Mouse (Mus musculus) forebrain, embryonic 16.5 days (tissue): ENCODE results near the gene Mageb5. TPM values are rescaled to one million over a fixed set of nuclear protein-coding genes. Genes with fewer than 3 reads are reported as not detected.
A peak's percentile ranks its signal among the peaks of the same experiment; 100 is the strongest.
"Not testable (repeated sequence)": the region's sequence is repeated elsewhere in the genome, so short reads cannot be mapped to it uniquely, and the experiment has no call there.

ENCODE experiments used
- ATAC-seq: fragments of 200-750 bp; cut with Nextera tagmentation; 2 replicates; pipeline ENCODE4 v1.8.0; 2017; ENCODE audit warnings: mild to moderate bottlenecking, moderate library complexity
- H3K27ac ChIP-seq: fragments of 300-500 bp; sonication (generic); 2 replicates; pipeline ENCODE4 v1.5.1; 2014; ENCODE audit warnings: low read length, control low read depth
- H3K27me3 ChIP-seq: fragments of 300-500 bp; sonication (generic); replicated peaks from 2 replicates; pipeline ENCODE4 v1.6.1; 2014; ENCODE audit warnings: low read length; ENCODE audit not compliant: control insufficient read depth, insufficient read depth
- H3K36me3 ChIP-seq: fragments of 300-500 bp; sonication (generic); 2 replicates; pipeline ENCODE4 v1.6.1; 2014; ENCODE audit not compliant: control insufficient read depth, insufficient read depth
- H3K4me1 ChIP-seq: fragments of 300-500 bp; sonication (generic); replicated peaks from 2 replicates; pipeline ENCODE4 v1.6.1; 2014; ENCODE audit warnings: low read length; ENCODE audit not compliant: control insufficient read depth, insufficient read depth
- H3K4me2 ChIP-seq: fragments of 300-500 bp; sonication (generic); 2 replicates; pipeline ENCODE4 v1.6.1; 2014; ENCODE audit warnings: mild to moderate bottlenecking, low read length, control low read depth
- H3K4me3 ChIP-seq: fragments of 300-500 bp; sonication (generic); replicated peaks from 2 replicates; pipeline ENCODE4 v1.5.1; 2014; ENCODE audit warnings: mild to moderate bottlenecking, low read length, control low read depth
- H3K9ac ChIP-seq: fragments of 300-500 bp; sonication (generic); replicated peaks from 2 replicates; pipeline ENCODE4 v1.6.1; 2014; ENCODE audit warnings: low read depth, low read length, control low read depth
- H3K9me3 ChIP-seq: fragments of 300-500 bp; sonication (generic); 2 replicates; pipeline ENCODE4 v1.6.1; 2016; ENCODE audit warnings: low read length; ENCODE audit not compliant: control insufficient read depth
- WGBS: fragments of 180-500 bp; shearing (Covaris S2); extraction: QIAGEN DNeasy Blood & Tissue Kit; methylation state at CpG from one replicate; pipeline ENCODE4 v1.1.7; 2014; 5-methylcytosine and 5-hydroxymethylcytosine counted together
- polyA plus RNA-seq: library from polyadenylated mRNA; unstranded; fragments of >200 nt; fragmentation: Nextera tagmentation; extraction: Ambion mirVana; gene quantifications from 2 replicates; pipeline ENCODE4 v1.2.1, GENCODE M21; 2015

Gene Mageb5
- polyA plus RNA-seq = not detected in 2 replicates

GRCm38 (mm10) chrX:91782918-91783317 is at the start of gene Mageb5:
TSS of gene Mageb5 (minus strand) at chrX:91783018.
- H3K9me3 ChIP-seq, H3K9ac ChIP-seq, H3K4me1 ChIP-seq, ATAC-seq, H3K27me3 ChIP-seq, H3K27ac ChIP-seq, H3K4me2 ChIP-seq, H3K36me3 ChIP-seq, H3K4me3 ChIP-seq: not testable (repeated sequence)
- 91% methylated on average over 1 of the region's 1 CpGs for WGBS

GRCm38 (mm10) chrX:91759591-91760226 is 23.1 kb downstream of the Mageb5 start:
- H3K4me3 ChIP-seq, H3K4me1 ChIP-seq, H3K9me3 ChIP-seq, H3K27ac ChIP-seq, H3K9ac ChIP-seq, H3K4me2 ChIP-seq, H3K36me3 ChIP-seq, H3K27me3 ChIP-seq: not testable (repeated sequence)
- WGBS = no CpG with 5 or more reads among the region's 1 CpGs
- ATAC-seq = peak; percentile 54

Other genes starting within 250 kb of the Mageb5 start
- gene 1700084M14Rik, start 207.1 kb downstream of the Mageb5 start, polyA plus RNA-seq = not detected in 2 replicates
- gene Gm14781, start 150.8 kb downstream of the Mageb5 start, polyA plus RNA-seq = not detected in 2 replicates
- gene Mageb1, start 233.3 kb upstream of the Mageb5 start, polyA plus RNA-seq = not detected in 2 replicates